Mouse (Mus musculus) telencephalon, adult 2 months (tissue): ENCODE results near the gene Gm9999.
A peak's percentile ranks its signal among the peaks of the same experiment; 100 is the strongest.
"Not testable (repeated sequence)": the region's sequence is repeated elsewhere in the genome, so short reads cannot be mapped to it uniquely, and the experiment has no call there.

Experiments used
- DNase-seq: peaks from one replicate; pipeline ENCODE4 v3.0.0-alpha.2; 2011; ENCODE audit warnings: low read depth, low spot score

The Gm9999 gene

GRCm38 (mm10) chr7:46983280-46983679, at the start of gene Gm9999:
Gm9999 (plus strand) TSS chr7:46983580.
- no peak for DNase-seq

DNA sequence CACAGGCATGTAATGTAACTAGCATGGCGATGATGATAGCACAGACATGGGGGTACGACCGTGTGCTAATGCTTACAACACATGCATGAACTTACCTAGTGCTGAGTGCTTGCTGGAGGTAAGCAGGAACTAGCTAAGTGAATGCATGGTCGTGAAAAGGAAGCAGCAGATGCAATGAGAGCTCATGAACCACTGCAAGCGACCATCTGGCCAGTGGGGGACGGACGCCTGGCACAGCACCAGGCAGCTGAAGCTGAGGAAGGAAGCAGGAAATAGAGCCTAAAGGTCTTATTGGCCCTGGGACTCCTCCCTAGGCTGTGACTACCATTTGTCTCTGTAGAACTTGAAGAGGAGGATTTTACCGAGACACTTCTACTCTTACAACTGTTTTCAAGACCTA, 48.6 kb upstream of the Gm9999 start:
- DNase-seq = no peak

DNA sequence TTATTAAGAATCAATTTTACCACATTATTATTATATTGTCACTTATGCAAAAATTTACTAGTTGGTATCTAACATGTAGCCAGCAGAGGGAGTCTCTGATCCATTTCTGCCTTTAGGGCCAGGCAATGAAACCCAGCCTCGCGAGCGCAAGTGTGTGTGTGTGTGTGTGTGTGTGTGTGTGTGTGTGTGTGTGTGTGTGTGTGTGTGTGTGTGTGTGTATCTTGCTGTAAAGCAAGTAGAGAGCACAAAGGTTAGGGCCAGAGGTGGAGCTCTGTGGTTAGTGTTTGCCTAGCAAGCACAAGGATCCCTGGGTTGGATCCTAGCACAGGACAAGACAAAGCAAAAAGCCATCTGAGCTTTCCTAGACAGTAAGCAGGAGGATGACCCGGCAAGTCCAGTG, 47.5 kb upstream of the Gm9999 start:
- no peak for DNase-seq

- DNase-seq = peak; percentile 90
These were observed 25.3 kb upstream of the Gm9999 start, which contains the start of gene Uevld for GRCm38 (mm10) chr7:46957831-46958691. Uevld (minus strand) TSS chr7:46958527.

- DNase-seq = no peak
These were observed 24.5 kb upstream of the Gm9999 start for GRCm38 (mm10) chr7:46958853-46959252.

GRCm38 (mm10) chr7:46960991-46961390, 22.4 kb upstream of the Gm9999 start:
- DNase-seq = no peak

DNA sequence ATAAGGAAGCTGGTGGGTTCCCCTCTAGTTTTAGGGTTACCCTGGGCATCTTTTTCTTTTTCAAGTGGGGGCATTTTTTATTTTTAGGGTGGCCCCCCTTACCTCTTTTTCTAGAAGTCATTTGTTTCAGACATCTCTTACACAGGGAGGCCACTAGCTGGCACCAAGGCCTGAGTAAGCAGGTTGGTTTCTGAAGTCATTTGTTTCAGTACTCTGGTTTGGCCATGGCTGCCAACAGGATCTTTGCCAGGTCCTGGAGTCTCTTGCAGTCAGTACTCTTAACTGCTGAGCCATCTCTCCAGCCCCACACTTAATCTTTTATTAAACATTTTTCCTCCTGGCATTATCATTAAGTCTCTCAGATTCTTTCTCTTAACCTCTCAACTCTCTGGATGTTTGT, 21.2 kb upstream of the Gm9999 start:
- DNase-seq = no peak

DNA sequence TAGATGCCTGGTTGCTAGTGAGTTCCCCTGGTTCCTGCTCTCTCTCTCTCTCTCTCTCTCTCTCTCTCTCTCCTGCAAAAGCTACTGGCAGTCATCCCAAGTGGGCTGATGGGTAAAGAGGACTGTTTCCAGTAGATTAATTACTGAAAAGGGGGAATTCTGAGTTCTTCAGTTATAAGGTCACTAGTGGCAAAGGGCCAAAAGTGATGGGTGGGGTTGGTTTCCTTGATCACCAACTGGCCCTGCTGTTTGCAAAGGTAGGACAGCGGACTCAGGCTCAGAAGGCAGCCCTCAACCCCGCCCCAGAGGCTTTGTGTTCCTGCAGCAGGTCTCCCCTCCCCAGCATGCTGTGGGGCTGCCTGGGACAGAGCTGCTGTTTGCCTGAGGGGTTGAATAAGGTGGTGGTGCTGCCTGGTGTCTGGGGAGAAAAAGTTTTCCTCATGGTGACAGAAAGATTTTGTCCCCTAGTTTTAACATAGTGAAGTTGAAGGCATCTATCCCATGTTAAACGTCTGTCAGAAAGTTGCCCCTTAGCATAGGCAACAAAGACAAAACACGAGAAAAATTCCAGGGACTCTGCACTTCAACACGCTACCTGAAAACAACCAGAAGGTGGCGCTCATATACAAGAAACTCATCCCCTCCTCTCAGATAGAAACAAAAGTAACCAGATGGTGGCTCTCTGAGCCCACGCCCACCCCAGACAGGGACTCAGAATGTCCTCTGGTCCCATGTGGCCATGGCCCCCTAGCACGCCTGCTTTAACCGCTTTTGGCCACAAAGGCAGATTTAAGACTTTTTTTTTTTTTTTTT, 20.4 kb upstream of the Gm9999 start:
- DNase-seq = peak; percentile 41

DNA sequence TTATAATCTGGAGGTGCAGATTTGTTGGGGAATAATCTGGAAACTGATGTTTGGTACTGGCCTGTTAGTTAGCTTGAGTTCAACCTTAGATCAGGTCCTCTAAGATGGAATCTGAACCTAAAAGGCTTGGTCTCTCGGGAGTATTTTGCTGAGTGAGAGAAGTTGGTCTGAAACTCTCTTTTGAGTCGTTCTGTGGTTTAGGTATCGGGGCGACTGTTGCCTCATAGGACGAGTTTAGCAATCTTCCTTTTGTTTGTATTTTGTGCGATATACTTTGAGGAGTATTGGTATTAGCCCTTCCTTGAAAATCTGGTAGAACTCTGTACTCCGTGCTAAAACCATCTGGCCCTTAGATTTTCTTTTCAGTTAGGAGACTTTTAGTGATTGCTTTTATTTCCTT, 19.3 kb upstream of the Gm9999 start:
- DNase-seq = no peak

- no peak for DNase-seq
These were observed 13.5 kb upstream of the Gm9999 start for GRCm38 (mm10) chr7:46969898-46970297.

DNA sequence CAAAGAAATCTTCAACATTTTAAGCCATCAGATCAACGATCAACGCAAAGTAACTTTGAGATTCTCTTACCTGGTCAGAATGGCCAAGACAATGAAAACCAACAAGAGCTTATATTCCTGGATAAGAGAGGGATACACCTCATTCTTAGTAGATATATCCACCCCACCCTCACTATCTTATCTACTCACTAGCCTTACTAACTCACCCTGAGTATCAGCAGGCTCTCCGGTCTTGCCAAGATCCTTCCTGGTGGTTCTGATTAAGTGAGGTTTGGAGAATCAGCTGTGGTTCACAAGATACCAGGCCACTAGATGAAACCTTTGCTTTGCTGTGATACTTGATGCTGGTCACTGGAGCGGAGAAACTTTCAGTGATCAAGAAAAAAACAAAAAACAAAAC, 8.7 kb upstream of the Gm9999 start:
- DNase-seq = no peak

DNA sequence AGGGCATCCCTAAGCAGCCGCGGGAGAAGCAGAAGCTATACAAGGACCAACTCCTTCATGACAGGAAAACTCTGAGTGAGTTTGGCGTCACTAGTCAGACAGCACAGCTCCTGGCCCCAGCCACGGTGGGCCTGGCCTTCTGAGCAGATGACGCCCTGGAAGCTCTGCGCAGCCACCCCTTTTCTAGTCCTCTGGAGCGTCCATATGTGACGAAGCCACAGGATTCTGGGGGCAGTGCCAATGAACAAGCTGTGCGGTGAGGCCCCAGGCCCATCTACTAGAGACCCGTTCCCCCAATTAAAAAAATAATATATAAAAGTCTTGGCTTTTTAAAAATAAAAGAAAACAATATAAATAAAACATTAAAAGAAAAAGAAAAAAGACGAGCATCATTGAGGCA, 7.9 kb upstream of the Gm9999 start:
- DNase-seq = no peak

- DNase-seq = no peak
These were observed 2.5 kb downstream of the Gm9999 start for GRCm38 (mm10) chr7:46985718-46986505.

DNA sequence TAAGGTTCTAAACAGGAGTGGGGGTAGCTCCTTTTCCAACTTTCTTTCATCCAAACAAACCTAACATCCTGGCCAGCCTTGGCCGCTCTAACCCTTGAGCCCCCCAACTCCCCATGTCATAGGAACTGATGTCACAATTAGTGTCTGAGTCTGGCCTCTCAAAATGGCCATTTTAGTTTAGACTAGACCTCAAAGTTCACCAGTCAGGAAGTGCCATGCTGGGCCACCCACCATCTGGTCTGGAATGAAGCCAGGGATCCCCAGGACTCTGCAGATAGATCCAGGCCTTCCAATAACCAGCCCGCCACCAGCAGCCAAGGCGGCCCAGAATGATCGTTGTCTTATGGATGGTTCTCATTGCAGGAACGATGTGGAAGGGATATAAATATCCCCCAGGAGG, 3.3 kb downstream of the Gm9999 start:
- no peak for DNase-seq

GRCm38 (mm10) chr7:46987073-46987472, 3.7 kb downstream of the Gm9999 start:
- DNase-seq = no peak

- DNase-seq = not testable (repeated sequence)
These were observed 6.0 kb downstream of the Gm9999 start for GRCm38 (mm10) chr7:46989387-46989786.

DNA sequence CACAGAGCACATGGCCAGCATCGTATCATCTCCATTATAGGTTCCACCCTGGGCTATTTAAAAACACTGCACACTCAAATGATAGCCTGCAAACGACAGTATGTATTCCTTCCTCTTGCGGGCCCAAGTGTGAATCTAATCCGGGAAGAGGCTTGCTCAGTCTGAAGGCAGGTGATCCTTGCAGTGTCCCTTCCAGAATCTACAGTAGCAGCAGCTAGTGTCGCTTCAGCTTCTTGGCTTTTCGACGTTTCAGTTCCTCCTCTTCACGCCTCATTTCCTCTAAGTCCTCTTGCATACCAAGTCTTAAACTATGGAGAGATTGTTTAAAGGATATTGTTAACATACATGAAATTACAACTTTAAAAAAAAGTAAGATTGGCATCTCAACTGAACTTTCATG, 9.7 kb downstream of the Gm9999 start:
- DNase-seq = no peak

DNA sequence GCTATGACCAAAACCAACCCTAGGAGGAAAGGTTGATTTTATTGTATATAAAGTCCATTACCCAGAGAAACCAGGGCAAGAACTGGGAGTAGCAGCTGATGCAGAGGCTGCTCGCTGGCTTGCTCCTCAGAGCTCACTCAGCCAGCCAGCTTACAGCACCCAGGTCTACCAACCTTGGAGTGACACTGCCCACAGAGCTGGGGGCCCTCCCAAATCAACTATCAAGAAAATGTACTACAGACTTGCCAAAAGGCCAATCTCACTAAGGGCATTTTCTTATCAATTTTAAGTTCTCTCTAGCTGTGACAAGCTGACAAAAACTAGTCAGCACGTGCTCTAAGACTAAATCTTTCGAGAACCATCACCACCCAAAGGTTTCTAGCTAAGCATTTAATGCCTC, 12.2 kb downstream of the Gm9999 start:
- no peak for DNase-seq

DNA sequence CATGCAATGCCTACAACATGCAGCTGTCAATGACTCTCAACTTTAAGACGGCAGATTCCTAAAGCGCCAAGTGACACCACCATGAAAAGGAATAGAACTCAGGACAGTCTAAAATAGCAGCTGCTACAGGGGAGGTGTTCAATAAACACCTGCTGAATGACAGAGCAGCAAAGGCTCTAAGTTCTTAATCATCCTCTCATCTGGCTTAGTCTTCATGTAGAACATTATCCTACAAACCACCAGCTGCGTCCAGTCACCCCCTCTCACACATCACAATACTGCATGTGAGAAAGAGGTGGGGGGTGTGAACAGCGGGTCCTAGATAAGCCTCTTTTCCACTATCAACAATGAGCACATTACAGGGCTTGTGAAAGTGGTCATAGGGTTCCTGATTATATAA, 13.6 kb downstream of the Gm9999 start:
- no peak for DNase-seq

DNA sequence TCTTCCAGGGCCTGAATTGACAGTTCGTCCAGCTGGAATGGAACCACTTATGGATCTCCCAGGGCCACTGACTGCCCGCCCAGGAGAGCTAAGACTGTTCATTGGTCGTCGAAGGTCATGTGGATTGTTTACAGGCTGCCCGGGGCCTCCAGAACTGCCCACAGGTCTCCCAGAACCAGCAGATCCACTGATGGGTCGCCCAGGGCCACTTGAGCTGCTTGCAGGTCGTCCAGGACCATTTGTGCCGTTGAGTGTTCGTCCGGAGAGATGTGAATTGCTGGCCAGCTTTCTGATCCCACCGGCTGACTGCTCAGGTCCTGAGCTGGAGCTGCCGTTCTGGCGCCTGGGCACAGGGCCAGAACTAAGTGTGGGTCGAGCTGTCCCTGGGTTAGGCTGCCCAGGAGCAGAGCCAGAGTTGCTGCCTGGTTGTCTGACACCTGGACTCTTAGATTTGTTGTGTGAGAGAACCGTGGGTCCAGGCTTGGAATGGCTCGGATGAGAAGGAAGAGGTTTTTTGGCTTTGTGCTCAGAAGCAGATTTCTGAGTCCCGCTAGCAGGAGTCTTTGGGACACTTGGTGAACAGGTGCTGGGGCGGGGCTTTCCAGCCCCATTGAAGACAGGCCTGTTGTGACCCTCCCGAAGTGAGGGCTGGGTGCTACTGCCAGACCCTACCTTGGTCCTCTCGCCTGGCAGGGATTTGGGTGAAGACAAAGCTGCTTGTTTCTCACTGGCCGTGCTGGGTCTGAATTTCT, 14.4 kb downstream of the Gm9999 start:
- DNase-seq = no peak

GRCm38 (mm10) chr7:46998942-46999341, 15.6 kb downstream of the Gm9999 start:
- DNase-seq = no peak
